Mouse (Mus musculus) 3134 (cell line): Measurements from ENCODE around the gene Ifrd2.

Experiments used
- DNase-seq: peaks from one replicate; pipeline ENCODE4 v3.0.0-alpha.2; 2011; ENCODE audit warnings: low spot score; ENCODE audit not compliant: insufficient read length; ENCODE audit errors: extremely low read depth

The Ifrd2 gene

GRCm38 (mm10) chr9:107618098-107618497 is 30.7 kb downstream of the Ifrd2 start:
- no peak for DNase-seq

GRCm38 (mm10) chr9:107618778-107619545 is 31.5 kb downstream of the Ifrd2 start:
- peak; percentile 64 for DNase-seq

GRCm38 (mm10) chr9:107619546-107619879 is 32.1 kb downstream of the Ifrd2 start:
- DNase-seq: peak; percentile 82

- DNase-seq: no peak
Observed at GRCm38 (mm10) chr9:107620954-107621353, 33.5 kb downstream of the Ifrd2 start.

- no peak for DNase-seq
Observed at GRCm38 (mm10) chr9:107624539-107624938, 37.1 kb downstream of the Ifrd2 start.

GRCm38 (mm10) chr9:107624951-107625350 is 37.5 kb downstream of the Ifrd2 start:
- DNase-seq: no peak

GRCm38 (mm10) chr9:107625351-107626128 is 38.1 kb downstream of the Ifrd2 start:
- no peak for DNase-seq

GRCm38 (mm10) chr9:107626158-107626843 is 38.9 kb downstream of the Ifrd2 start:
- DNase-seq: peak; percentile 89

- DNase-seq: no peak
Observed at GRCm38 (mm10) chr9:107626844-107627277, 39.4 kb downstream of the Ifrd2 start.

GRCm38 (mm10) chr9:107627387-107628255 is 40.2 kb downstream of the Ifrd2 start:
- DNase-seq: no peak

GRCm38 (mm10) chr9:107628721-107629410 is 41.4 kb downstream of the Ifrd2 start:
- DNase-seq: no peak

GRCm38 (mm10) chr9:107629411-107629730 is 41.9 kb downstream of the Ifrd2 start:
- no peak for DNase-seq

- peak; percentile 51 for DNase-seq
Observed at GRCm38 (mm10) chr9:107629901-107630425, 42.5 kb downstream of the Ifrd2 start.

GRCm38 (mm10) chr9:107630576-107630975 is 43.1 kb downstream of the Ifrd2 start:
- DNase-seq: peak; percentile 50

- no peak for DNase-seq
Observed at GRCm38 (mm10) chr9:107631311-107631826, 43.9 kb downstream of the Ifrd2 start.

GRCm38 (mm10) chr9:107631861-107632260 is 44.4 kb downstream of the Ifrd2 start:
- DNase-seq: no peak

GRCm38 (mm10) chr9:107632478-107632877 is 45.0 kb downstream of the Ifrd2 start:
- peak; percentile 76 for DNase-seq

GRCm38 (mm10) chr9:107633091-107633660 is 45.7 kb downstream of the Ifrd2 start:
- DNase-seq: peak; percentile 89
